Mouse (Mus musculus) megakaryocyte-erythroid progenitor cell, adult 5-6 weeks (primary cell): ENCODE measurements around the gene Actr6. TPM values are rescaled to one million over a fixed set of nuclear protein-coding genes. Genes with fewer than 3 reads are reported as not detected.
"Not testable (repeated sequence)": the region's sequence is repeated elsewhere in the genome, so short reads cannot be mapped to it uniquely, and the experiment has no call there.

Source experiments
- ATAC-seq: replicated peaks from 2 replicates; pipeline ENCODE4 v1.8.0; 2016; ENCODE audit warnings: mild to moderate bottlenecking, inconsistent platforms; ENCODE audit not compliant: severe bottlenecking, poor library complexity, low FRiP score, low TSS enrichment
- total RNA-seq, 2 experiments: library from RNA; stranded (forward) in 1 of 2; stranded (reverse) in 1 of 2; fragments of 200-1000, 215-1000 nt in 1 of 2; fragments of >200 nt in 1 of 2; fragmentation: Nextera tagmentation in 1 of 2; gene quantifications; 2 replicates each; pipeline ENCODE4 v1.2.3; 2014 to 2017

The Actr6 gene
- total RNA-seq, 2 experiments from 2014 or later: 10.4 to 21.7 TPM

- ATAC-seq: peak; percentile 38
Observed at GRCm38 (mm10) chr10:89685391-89686138, 46.5 kb downstream of the Actr6 start.

GRCm38 (mm10) chr10:89682961-89683360 lies 49.1 kb downstream of the Actr6 start:
- no peak for ATAC-seq

GRCm38 (mm10) chr10:89682157-89682556 lies 49.9 kb downstream of the Actr6 start:
- no peak for ATAC-seq

GRCm38 (mm10) chr10:89681706-89682105 lies 50.4 kb downstream of the Actr6 start:
- ATAC-seq: no peak

- ATAC-seq: no peak
Observed at GRCm38 (mm10) chr10:89680517-89680916, 51.6 kb downstream of the Actr6 start.

- no peak for ATAC-seq
Observed at GRCm38 (mm10) chr10:89679448-89679847, 52.6 kb downstream of the Actr6 start.

- no peak for ATAC-seq
Observed at GRCm38 (mm10) chr10:89678054-89678453, 54.0 kb downstream of the Actr6 start.

- ATAC-seq: no peak
Observed at GRCm38 (mm10) chr10:89676609-89677008, 55.5 kb downstream of the Actr6 start.

GRCm38 (mm10) chr10:89670371-89670770 lies 61.7 kb downstream of the Actr6 start:
- ATAC-seq: not testable (repeated sequence)

- ATAC-seq: no peak
Observed at GRCm38 (mm10) chr10:89667571-89667970, 64.5 kb downstream of the Actr6 start.

GRCm38 (mm10) chr10:89665679-89666078 lies 66.4 kb downstream of the Actr6 start:
- no peak for ATAC-seq

- ATAC-seq: 0 out of 2 replicates have a peak, but pooled peaks have one; percentile 17
Observed at GRCm38 (mm10) chr10:89664977-89665645, 67.0 kb downstream of the Actr6 start.

Other genes starting within 250 kb of the Actr6 start
- not detected in 2 replicates for gene Nr1h4, start 198.7 kb downstream of the Actr6 start, total RNA-seq (2014; fragmentation: Nextera tagmentation)
- gene Nr1h4, start 198.7 kb downstream of the Actr6 start, total RNA-seq (2017): not detected in 2 replicates
- 0.13 TPM in 1 of 2 replicates, not detected in the other for gene Slc17a8, start 111.0 kb downstream of the Actr6 start, total RNA-seq (2014; fragmentation: Nextera tagmentation)
- 0.19 TPM in 1 of 2 replicates, not detected in the other for gene Slc17a8, start 111.0 kb downstream of the Actr6 start, total RNA-seq (2017)
- gene Scyl2, start 46.0 kb downstream of the Actr6 start, total RNA-seq (2014; fragmentation: Nextera tagmentation): 34.0 and 50.8 TPM in 2 replicates
- gene Scyl2, start 46.0 kb downstream of the Actr6 start, total RNA-seq (2017): 45.7 and 52.7 TPM in 2 replicates
- 30.8 and 43.8 TPM in 2 replicates for gene Uhrf1bp1l, start 12.7 kb upstream of the Actr6 start, total RNA-seq (2014; fragmentation: Nextera tagmentation)
- 23.7 and 44.3 TPM in 2 replicates for gene Uhrf1bp1l, start 12.7 kb upstream of the Actr6 start, total RNA-seq (2017)
- not detected in 2 replicates for gene Anks1b, start 141.2 kb upstream of the Actr6 start, total RNA-seq (2014; fragmentation: Nextera tagmentation)
- not detected in 2 replicates for gene Anks1b, start 141.2 kb upstream of the Actr6 start, total RNA-seq (2017)